Mouse (Mus musculus) MEL (cell line): ENCODE data around the gene Dcst1. TPM values are rescaled to one million over a fixed set of nuclear protein-coding genes. Genes with fewer than 3 reads are reported as not detected.
A peak's percentile ranks its signal among the peaks of the same experiment; 100 is the strongest.

Source experiments
- DNase-seq: peaks from one replicate; pipeline ENCODE4 v3.0.0; 2011; ENCODE audit warnings: low read depth, low spot score
- H3K27ac ChIP-seq: 2 replicates; pipeline ENCODE4 v1.5.1; 2012; ENCODE audit warnings: low read depth, mild to moderate bottlenecking, control low read depth, low read length, moderate library complexity; ENCODE audit not compliant: control insufficient read depth
- H3K27me3 ChIP-seq, 2 experiments: fragments of 150-350 bp in 1 of 2; sonication (generic) in 1 of 2; 2 replicates each; pipeline ENCODE4 v1.6.1; 2012; ENCODE audit warnings: low read length in 2 of 2, mild to moderate bottlenecking in 2 of 2, improper control_type of control experiment in 1 of 2, moderate library complexity in 1 of 2; ENCODE audit not compliant: insufficient read depth in 2 of 2, control insufficient read depth in 1 of 2
- H3K36me3 ChIP-seq, 2 experiments: 2 replicates each; pipeline ENCODE4 v1.6.1; 2012 to 2014; ENCODE audit warnings: low read length in 2 of 2, improper control_type of control experiment in 1 of 2, inconsistent platforms in 1 of 2, mild to moderate bottlenecking in 1 of 2; ENCODE audit not compliant: insufficient read depth in 2 of 2, control insufficient read depth in 1 of 2
- H3K4me1 ChIP-seq, 2 experiments: fragments of 150-350 bp in 1 of 2; sonication (generic) in 1 of 2; 2 replicates each; pipeline ENCODE4 v1.6.1; 2012; ENCODE audit warnings: low read length in 2 of 2, improper control_type of control experiment in 1 of 2, mild to moderate bottlenecking in 1 of 2; ENCODE audit not compliant: insufficient read depth in 2 of 2, control insufficient read depth in 1 of 2
- H3K4me3 ChIP-seq, 2 experiments: fragments of 150-350 bp in 1 of 2; sonication (generic) in 1 of 2; 2 replicates each; pipeline ENCODE4 v1.5.1; 2012; ENCODE audit warnings: low read depth in 2 of 2, low read length in 2 of 2, mild to moderate bottlenecking in 2 of 2, moderate library complexity in 2 of 2, control low read depth in 1 of 2, improper control_type of control experiment in 1 of 2; ENCODE audit not compliant: control insufficient read depth in 1 of 2, insufficient read depth in 1 of 2
- H3K79me2 ChIP-seq: 2 replicates; pipeline ENCODE4 v1.6.1; 2012; ENCODE audit warnings: mild to moderate bottlenecking, low read length, moderate library complexity; ENCODE audit not compliant: control insufficient read depth, poor library complexity, insufficient read depth
- H3K9ac ChIP-seq: 2 replicates; pipeline ENCODE4 v1.6.1; 2012; ENCODE audit warnings: low read depth, mild to moderate bottlenecking, control low read depth, low read length, moderate library complexity; ENCODE audit not compliant: control insufficient read depth, poor library complexity, severe bottlenecking
- H3K9me3 ChIP-seq: fragments of 150-350 bp; sonication (generic); replicated peaks from 2 replicates; pipeline ENCODE4 v1.6.1; 2012; ENCODE audit warnings: mild to moderate bottlenecking, low read length, improper control_type of control experiment, moderate library complexity; ENCODE audit not compliant: insufficient read depth
- BHLHE40 ChIP-seq: IDR thresholded peaks from 2 replicates; pipeline ENCODE4 v1.6.1; 2012; ENCODE audit warnings: low read depth, mild to moderate bottlenecking, inconsistent platforms, low read length, improper control_type of control experiment, borderline replicate concordance
- CTCF ChIP-seq, 3 experiments: IDR thresholded peaks in 2 of 3; conservative IDR thresholded peaks in 1 of 3; 2 replicates each; pipeline ENCODE4 v1.5.1; 2011 to 2012; ENCODE audit warnings: low read length in 3 of 3, low read depth in 2 of 3, mild to moderate bottlenecking in 2 of 3, improper control_type of control experiment in 1 of 3, inconsistent platforms in 1 of 3, mixed read lengths in 1 of 3, moderate library complexity in 1 of 3; ENCODE audit not compliant: control insufficient read depth in 1 of 3, insufficient read depth in 1 of 3, poor library complexity in 1 of 3, severe bottlenecking in 1 of 3
- ETS1 ChIP-seq: IDR thresholded peaks from 2 replicates; pipeline ENCODE4 v1.6.1; 2012; ENCODE audit warnings: low read depth, mild to moderate bottlenecking, inconsistent platforms, low read length, improper control_type of control experiment, moderate library complexity
- HCFC1 ChIP-seq: IDR thresholded peaks from 2 replicates; pipeline ENCODE4 v1.6.1; 2012; ENCODE audit warnings: low read depth, mild to moderate bottlenecking, inconsistent platforms, low read length, improper control_type of control experiment, moderate library complexity
- JUND ChIP-seq: IDR thresholded peaks from 2 replicates; pipeline ENCODE4 v1.6.1; 2011; ENCODE audit warnings: low read depth, mild to moderate bottlenecking, improper control_type of control experiment, low read length
- MAX ChIP-seq: IDR thresholded peaks from 2 replicates; pipeline ENCODE4 v1.6.1; 2011; ENCODE audit warnings: low read length, improper control_type of control experiment
- MEF2A ChIP-seq: IDR thresholded peaks from 2 replicates; pipeline ENCODE4 v1.6.1; 2014; ENCODE audit warnings: low read depth, mild to moderate bottlenecking, inconsistent platforms, low read length, improper control_type of control experiment; ENCODE audit not compliant: poor library complexity, insufficient replicate concordance, severe bottlenecking; ENCODE audit errors: extremely low read depth
- MXI1 ChIP-seq: IDR thresholded peaks from 2 replicates; pipeline ENCODE4 v1.6.1; 2011; ENCODE audit warnings: mild to moderate bottlenecking, low read depth, low read length, improper control_type of control experiment
- NELFE ChIP-seq: IDR thresholded peaks from 2 replicates; pipeline ENCODE4 v1.6.1; 2011; ENCODE audit warnings: low read depth, low read length, improper control_type of control experiment
- NRF1 ChIP-seq: IDR thresholded peaks from 2 replicates; pipeline ENCODE4 v1.6.1; 2014; ENCODE audit warnings: low read depth, mild to moderate bottlenecking, inconsistent platforms, low read length, improper control_type of control experiment, moderate library complexity; ENCODE audit not compliant: poor library complexity, insufficient read depth, severe bottlenecking
- POLR2A ChIP-seq, 2 experiments: IDR thresholded peaks; 2 replicates each; pipeline ENCODE4 v1.6.1; 2011 to 2012; ENCODE audit warnings: low read length in 2 of 2, mild to moderate bottlenecking in 2 of 2, control low read depth in 1 of 2, improper control_type of control experiment in 1 of 2, low read depth in 1 of 2, moderate library complexity in 1 of 2; ENCODE audit not compliant: control insufficient read depth in 1 of 2, insufficient read depth in 1 of 2, poor library complexity in 1 of 2
- POLR2AphosphoS2 ChIP-seq: IDR thresholded peaks from 2 replicates; pipeline ENCODE4 v1.6.1; 2011; ENCODE audit warnings: low read length, improper control_type of control experiment
- SIN3A ChIP-seq: IDR thresholded peaks from 2 replicates; pipeline ENCODE4 v1.6.1; 2012; ENCODE audit warnings: low read length, improper control_type of control experiment, inconsistent platforms
- SMC3 ChIP-seq: IDR thresholded peaks from 2 replicates; pipeline ENCODE4 v1.6.1; 2011; ENCODE audit warnings: low read depth, low read length, improper control_type of control experiment
- TBP ChIP-seq: IDR thresholded peaks from 2 replicates; pipeline ENCODE4 v1.8.0; 2011; ENCODE audit warnings: low read depth, low read length, improper control_type of control experiment
- TCF12 ChIP-seq: IDR thresholded peaks from 2 replicates; pipeline ENCODE4 v1.6.1; 2014; ENCODE audit warnings: low read depth, mild to moderate bottlenecking, inconsistent platforms, low read length, improper control_type of control experiment, moderate library complexity
- ZKSCAN1 ChIP-seq: IDR thresholded peaks from 2 replicates; pipeline ENCODE4 v1.6.1; 2012; ENCODE audit warnings: low read depth, mild to moderate bottlenecking, inconsistent platforms, low read length, improper control_type of control experiment, moderate library complexity
- polyA plus RNA-seq, 2 experiments: library from polyadenylated mRNA; stranded (reverse) in 1 of 2; unstranded in 1 of 2; fragments of >175 nt in 1 of 2; fragments of >200 nt in 1 of 2; gene quantifications; 2 replicates each; pipeline versions ENCODE4 v1.2.1 to v1.2.4; 2012; ENCODE audit warnings: low replicate concordance in 2 of 2, low read depth in 1 of 2; ENCODE audit not compliant: insufficient read length in 2 of 2, insufficient read depth in 1 of 2, missing spikeins in 1 of 2
- total RNA-seq: library from RNA; depleted of rRNA; stranded (reverse); fragments of 300-350 nt; gene quantifications from 2 replicates; pipeline ENCODE4 v1.2.3, GENCODE M21; 2012

Dcst1 gene
- total and polyA plus RNA-seq, 3 experiments: 0.08 to 0.29 TPM; not detected in 1

- peaks cover 0 to 19% of the 10 kb centered on the region in 2 experiments; a peak in 2 of 4 replicates for H3K4me1 ChIP-seq
- H3K9me3 ChIP-seq: no peaks in the 10 kb centered on the region
- peak within 1 kb of the TSS; percentile 74 for H3K9ac ChIP-seq
- H3K27ac ChIP-seq: no peak within 1 kb of the TSS
- DNase-seq: peak; percentile 91
- H3K36me3 ChIP-seq: peaks cover 0 to 7% of the 10 kb centered on the region in 2 experiments; a peak in 2 of 4 replicates
- H3K4me3 ChIP-seq: peak within 1 kb of the TSS; percentile 87 to 88
- no peaks in the 10 kb centered on the region for H3K27me3 ChIP-seq
- H3K79me2 ChIP-seq: peaks cover 3% of the 10 kb centered on the region; the same call in 1 of the 2 replicates
- 0 out of 2 replicates have a peak, but pooled peaks have one; percentile 19 for TF ChIP-seq TBP
- no peak for TF ChIP-seq JUND
- no peak for TF ChIP-seq ZKSCAN1
- TF ChIP-seq POLR2A (IDR thresholded peaks at IDR 0.05; ENCODE audit: control insufficient read depth in 1 of 2, insufficient read depth in 1 of 2, low read depth in 1 of 2, low read length in 2 of 2, poor library complexity in 1 of 2): peak; percentile 44 to 65; a peak in 3 of 4 replicates
- no peak for TF ChIP-seq BHLHE40
- no peak for TF ChIP-seq MEF2A
- peak; percentile 41 for TF ChIP-seq NELFE
- TF ChIP-seq CTCF (IDR thresholded peaks at IDR 0.05 in 2 of 3, conservative IDR thresholded peaks at IDR 0.05 in 1 of 3; ENCODE audit: control insufficient read depth in 1 of 3, insufficient read depth in 1 of 3, low read depth in 2 of 3, low read length in 3 of 3, poor library complexity in 1 of 3, severe bottlenecking in 1 of 3): no peak
- TF ChIP-seq ETS1: no peak
- peak; percentile 54; the same call in 1 of the 2 replicates for TF ChIP-seq HCFC1
- peak; percentile 77 for TF ChIP-seq MXI1
- no peak for TF ChIP-seq POLR2AphosphoS2
- peak; percentile 35; the same call in 1 of the 2 replicates for TF ChIP-seq TCF12
- peak; percentile 47; the same call in 1 of the 2 replicates for TF ChIP-seq SIN3A
- peak; percentile 56 for TF ChIP-seq NRF1
- TF ChIP-seq MAX: peak; percentile 75
- TF ChIP-seq, all 39 proteins: peak for 9
Measured at GRCm38 (mm10) chr3:89349869-89350501, 15.1 kb downstream of the Dcst1 start, which contains the start of gene Adam15. TSS of gene Adam15 (minus strand) at chr3:89349996.

- peaks cover 0 to 15% of the 10 kb centered on the region in 2 experiments; a peak in 2 of 4 replicates for H3K4me1 ChIP-seq
- peak overlapping the region; percentile 74 for H3K9ac ChIP-seq
- TF ChIP-seq NELFE: no peak
- TF ChIP-seq NRF1: peak; percentile 51
- TF ChIP-seq SMC3: no peak
- TF ChIP-seq, all 39 proteins: peak for 1
- no peak overlapping the region for H3K27ac ChIP-seq
- H3K4me3 ChIP-seq: peak overlapping the region; percentile 87 to 88
- H3K79me2 ChIP-seq: peaks cover 3% of the 10 kb centered on the region; the same call in 1 of the 2 replicates
- H3K27me3 ChIP-seq: no peaks in the 10 kb centered on the region
- no peaks in the 10 kb centered on the region for H3K9me3 ChIP-seq
- peak; percentile 61 for DNase-seq
- peaks cover 0 to 7% of the 10 kb centered on the region in 2 experiments; a peak in 2 of 4 replicates for H3K36me3 ChIP-seq
Measured at GRCm38 (mm10) chr3:89348911-89349868, 15.9 kb downstream of the Dcst1 start.
